Mouse (Mus musculus): ENCODE data around the gene Iah1. TPM values are rescaled to one million over a fixed set of nuclear protein-coding genes. Genes with fewer than 3 reads are reported as not detected.

Gene Iah1
- polyA plus RNA-seq, 1 experiment from 2014 or later, result 55.6 TPM

DNA sequence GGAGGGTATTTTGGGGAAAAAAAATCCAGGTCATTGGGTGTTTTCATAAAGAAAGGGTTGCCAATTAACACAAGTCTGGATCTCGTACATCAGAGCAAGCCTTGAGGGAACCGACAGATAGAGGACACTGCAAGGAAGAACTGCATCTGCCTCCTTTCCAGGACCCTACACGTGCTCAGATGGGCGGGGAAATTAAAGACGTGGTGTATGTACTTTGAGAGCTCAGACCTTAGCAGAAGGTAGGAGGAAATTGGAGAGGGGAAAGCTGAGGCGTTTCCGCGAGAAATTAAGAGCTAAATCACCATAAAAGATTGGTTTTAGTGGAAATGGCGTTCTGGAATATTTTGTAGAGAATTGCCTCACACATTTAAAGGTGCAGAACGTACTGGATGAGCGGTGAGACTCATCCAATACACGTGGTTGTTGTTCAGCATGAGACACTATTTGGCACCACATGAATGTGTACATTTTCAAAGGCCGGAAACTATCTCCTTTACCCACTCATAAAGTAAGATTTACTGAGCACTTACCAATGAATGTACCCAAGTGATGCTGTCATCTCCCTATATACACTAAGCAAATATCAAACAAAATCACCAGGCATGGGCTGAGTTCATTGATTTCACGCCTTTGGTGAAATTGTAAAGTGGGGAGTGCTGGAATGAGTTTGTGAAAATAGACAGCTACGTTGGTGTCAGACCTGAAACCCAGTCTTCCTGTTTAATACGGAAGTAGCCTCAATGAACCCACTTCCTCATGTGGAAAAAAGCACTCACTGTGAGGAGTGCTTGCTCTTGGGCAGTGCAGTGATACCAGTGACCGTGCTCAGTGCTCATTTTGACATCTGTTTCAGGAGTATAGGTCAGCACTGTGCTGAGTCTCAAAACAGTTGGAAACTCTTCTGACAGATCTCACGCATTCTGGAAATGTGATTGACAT is 29.2 kb upstream of the Iah1 start:
- Histone ChIP-seq H3K27me3 (replicated peaks; ENCODE audit: control insufficient read depth, insufficient read depth, low read length) (no peaks in the 10 kb centered on the region), H3K36me3 (ENCODE audit: control insufficient read depth, insufficient read depth, low read length) (peaks cover 19% of the 10 kb centered on the region), H3K4me1 (ENCODE audit: control insufficient read depth, insufficient read depth, low read length) (peaks cover 7% of the 10 kb centered on the region), H3K9ac (ENCODE audit: low read length) (peak overlapping the region; percentile 82), H3K4me2 (ENCODE audit: low read length) (peak overlapping the region; percentile 76), H3K27ac (ENCODE audit: low read depth, low read length) (peak overlapping the region; percentile 87), H3K4me3 (ENCODE audit: low read depth, low read length) (peak overlapping the region; percentile 71), H3K9me3 (replicated peaks; ENCODE audit: control insufficient read depth, low read length) (no peaks in the 10 kb centered on the region)
- DNase-seq (ENCODE audit: low spot score) (peak; percentile 16), ATAC-seq (peak; percentile 28; the same call in 1 of the 2 replicates)
- 38% methylated on average over 18 of the region's 18 CpGs for WGBS

DNA sequence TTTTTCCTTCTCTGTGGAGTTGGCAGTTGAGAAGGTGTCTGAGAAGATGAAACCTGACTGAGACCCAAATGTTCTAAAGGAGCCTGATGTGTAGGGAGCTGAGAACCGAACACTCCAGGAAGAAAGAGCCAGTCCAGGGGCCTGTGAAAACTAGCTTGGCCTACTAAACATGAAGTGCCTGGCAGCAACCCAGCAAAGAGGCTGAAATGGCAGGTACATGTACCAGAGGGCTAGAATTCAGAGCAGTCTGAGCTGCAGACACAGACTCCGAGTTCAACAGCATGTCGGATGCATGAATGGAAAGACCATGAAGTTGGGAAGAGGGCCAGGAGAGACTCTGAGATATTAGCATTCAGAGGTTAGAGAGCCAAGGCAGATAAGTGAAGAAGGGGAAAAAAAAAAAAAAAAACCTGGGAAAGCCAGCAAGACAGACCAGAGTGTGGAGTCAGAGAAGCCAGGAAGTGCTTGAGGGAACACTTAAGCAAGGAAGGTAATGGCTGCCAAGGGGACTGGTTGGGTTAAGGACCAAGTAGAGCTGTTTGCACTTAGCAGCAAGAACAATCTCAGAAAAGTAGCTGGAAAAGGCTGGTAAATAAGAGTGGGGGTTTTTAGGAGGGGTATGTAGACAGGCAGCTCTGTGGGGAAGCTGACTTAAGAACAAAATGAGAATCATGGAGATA is 27.3 kb upstream of the Iah1 start:
- Histone ChIP-seq H3K27ac (ENCODE audit: low read depth, low read length) (no peak overlapping the region), H3K9me3 (replicated peaks; ENCODE audit: control insufficient read depth, low read length) (no peaks in the 10 kb centered on the region), H3K9ac (ENCODE audit: low read length) (no peak overlapping the region), H3K4me2 (ENCODE audit: low read length) (no peak overlapping the region), H3K4me1 (ENCODE audit: control insufficient read depth, insufficient read depth, low read length) (peaks cover 7% of the 10 kb centered on the region), H3K36me3 (ENCODE audit: control insufficient read depth, insufficient read depth, low read length) (peaks cover 38% of the 10 kb centered on the region), H3K4me3 (ENCODE audit: low read depth, low read length) (no peak overlapping the region), H3K27me3 (replicated peaks; ENCODE audit: control insufficient read depth, insufficient read depth, low read length) (no peaks in the 10 kb centered on the region)
- no peak for ATAC-seq
- DNase-seq (ENCODE audit: low spot score), result no peak
- 87% methylated on average over 3 of the region's 3 CpGs for WGBS

DNA sequence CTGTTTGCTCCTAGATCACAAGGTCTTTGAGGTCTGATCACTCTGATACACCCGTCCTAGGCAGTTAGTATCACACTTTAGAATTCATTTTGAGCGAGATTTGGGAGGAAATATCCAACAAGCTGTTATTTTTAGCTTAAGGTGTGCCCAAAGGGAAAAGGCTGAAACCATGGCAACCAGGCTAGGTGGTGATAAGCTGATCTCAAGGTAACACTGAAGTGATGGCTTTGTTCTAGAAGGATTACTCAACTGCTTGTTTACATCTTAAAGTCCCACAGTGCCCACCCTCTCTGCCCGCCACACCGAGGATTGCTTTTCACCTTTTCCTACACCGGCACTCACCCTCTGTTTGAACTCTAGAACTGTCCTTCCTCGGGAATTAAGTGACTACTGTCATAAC is 26.5 kb upstream of the Iah1 start:
- Histone ChIP-seq H3K4me1 (ENCODE audit: control insufficient read depth, insufficient read depth, low read length) (peaks cover 7% of the 10 kb centered on the region), H3K9ac (ENCODE audit: low read length) (no peak overlapping the region), H3K36me3 (ENCODE audit: control insufficient read depth, insufficient read depth, low read length) (peaks cover 46% of the 10 kb centered on the region), H3K27ac (ENCODE audit: low read depth, low read length) (no peak overlapping the region), H3K27me3 (replicated peaks; ENCODE audit: control insufficient read depth, insufficient read depth, low read length) (no peaks in the 10 kb centered on the region), H3K4me3 (ENCODE audit: low read depth, low read length) (no peak overlapping the region), H3K9me3 (replicated peaks; ENCODE audit: control insufficient read depth, low read length) (no peaks in the 10 kb centered on the region), H3K4me2 (ENCODE audit: low read length) (no peak overlapping the region)
- no peak for ATAC-seq
- WGBS, result 89% methylated on average over 6 of the region's 6 CpGs
- no peak for DNase-seq (ENCODE audit: low spot score)

DNA sequence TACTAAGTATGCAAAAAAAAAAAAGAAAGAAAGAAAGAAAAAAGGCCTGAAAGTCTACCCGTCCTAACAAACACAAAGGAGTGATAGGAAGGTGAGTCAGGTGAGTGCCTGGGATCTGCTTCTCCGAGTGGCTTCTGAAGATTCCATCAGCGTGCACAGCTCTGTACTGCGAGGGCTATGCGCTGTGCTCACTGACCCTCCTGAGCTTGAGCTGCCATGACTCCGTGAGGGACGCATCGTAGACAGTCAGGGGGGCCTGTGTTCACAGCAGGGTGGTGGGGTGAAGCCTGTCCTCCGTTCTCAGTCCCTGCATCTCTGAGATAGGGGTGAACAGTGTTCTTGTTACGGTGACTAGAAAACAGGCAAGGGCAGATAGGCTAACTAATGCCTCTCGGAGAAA is 17.3 kb upstream of the Iah1 start:
- ATAC-seq (no peak), DNase-seq (ENCODE audit: low spot score) (no peak)
- Histone ChIP-seq H3K4me3 (ENCODE audit: low read depth, low read length) (no peak overlapping the region), H3K4me2 (ENCODE audit: low read length) (no peak overlapping the region), H3K27me3 (replicated peaks; ENCODE audit: control insufficient read depth, insufficient read depth, low read length) (no peaks in the 10 kb centered on the region), H3K9ac (ENCODE audit: low read length) (no peak overlapping the region), H3K36me3 (ENCODE audit: control insufficient read depth, insufficient read depth, low read length) (peaks cover 92% of the 10 kb centered on the region), H3K9me3 (replicated peaks; ENCODE audit: control insufficient read depth, low read length) (no peaks in the 10 kb centered on the region), H3K4me1 (ENCODE audit: control insufficient read depth, insufficient read depth, low read length) (no peaks in the 10 kb centered on the region), H3K27ac (ENCODE audit: low read depth, low read length) (no peak overlapping the region)
- WGBS, result 93% methylated on average over 11 of the region's 11 CpGs

DNA sequence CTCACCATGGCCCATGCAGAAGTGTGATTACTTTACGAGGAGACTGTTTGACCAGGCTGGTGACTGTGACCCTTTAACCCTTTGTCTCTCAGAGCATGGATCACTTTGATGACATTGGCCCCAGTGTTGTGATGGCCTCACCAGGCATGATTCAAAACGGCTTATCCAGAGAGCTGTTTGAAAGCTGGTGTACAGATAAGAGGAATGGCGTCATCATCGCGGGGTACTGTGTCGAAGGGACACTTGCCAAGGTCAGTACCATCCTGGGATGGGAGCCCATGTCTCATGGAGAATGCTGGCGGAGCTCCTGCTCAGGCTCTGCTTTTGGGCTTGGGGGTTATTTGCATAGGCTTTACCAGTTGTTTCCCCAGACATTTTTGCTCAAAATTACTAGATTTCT is 14.9 kb upstream of the Iah1 start:
- 91% methylated on average over 7 of the region's 7 CpGs for WGBS
- Histone ChIP-seq H3K27me3 (replicated peaks; ENCODE audit: control insufficient read depth, insufficient read depth, low read length) (no peaks in the 10 kb centered on the region), H3K9me3 (replicated peaks; ENCODE audit: control insufficient read depth, low read length) (no peaks in the 10 kb centered on the region), H3K9ac (ENCODE audit: low read length) (no peak overlapping the region), H3K4me1 (ENCODE audit: control insufficient read depth, insufficient read depth, low read length) (no peaks in the 10 kb centered on the region), H3K36me3 (ENCODE audit: control insufficient read depth, insufficient read depth, low read length) (peaks cover 89% of the 10 kb centered on the region), H3K27ac (ENCODE audit: low read depth, low read length) (no peak overlapping the region), H3K4me3 (ENCODE audit: low read depth, low read length) (no peak overlapping the region), H3K4me2 (ENCODE audit: low read length) (no peak overlapping the region)
- DNase-seq (ENCODE audit: low spot score) (no peak), ATAC-seq (no peak)

DNA sequence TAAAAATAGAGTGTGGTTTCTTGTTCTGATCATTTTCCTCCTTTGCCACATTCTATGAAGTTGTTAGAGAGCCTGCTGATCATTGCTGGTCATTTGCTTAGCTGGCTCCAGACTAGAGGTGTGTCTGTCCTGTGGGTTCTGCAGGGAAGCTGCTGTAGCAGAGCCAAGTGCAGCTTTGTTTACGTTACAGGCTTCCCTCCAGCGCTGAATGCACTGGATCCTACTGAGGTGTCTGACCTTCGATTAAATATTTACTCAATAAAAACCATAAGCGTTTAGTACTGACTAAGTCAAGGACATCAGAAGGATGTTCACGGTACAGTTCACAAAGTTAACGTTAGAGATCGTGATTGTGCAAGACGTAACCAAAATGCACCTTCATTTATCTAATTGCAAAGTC is 14.3 kb upstream of the Iah1 start:
- DNase-seq (ENCODE audit: low spot score) (no peak), ATAC-seq (no peak)
- peaks cover 90% of the 10 kb centered on the region for H3K36me3 ChIP-seq (ENCODE audit: control insufficient read depth, insufficient read depth, low read length)
- no peaks in the 10 kb centered on the region for H3K9me3 ChIP-seq (replicated peaks; ENCODE audit: control insufficient read depth, low read length)
- H3K27ac ChIP-seq (ENCODE audit: low read depth, low read length), result no peak overlapping the region
- no peaks in the 10 kb centered on the region for H3K27me3 ChIP-seq (replicated peaks; ENCODE audit: control insufficient read depth, insufficient read depth, low read length)
- no peak overlapping the region for H3K4me2 ChIP-seq (ENCODE audit: low read length)
- no peak overlapping the region for H3K9ac ChIP-seq (ENCODE audit: low read length)
- H3K4me3 ChIP-seq (ENCODE audit: low read depth, low read length), result no peak overlapping the region
- no peaks in the 10 kb centered on the region for H3K4me1 ChIP-seq (ENCODE audit: control insufficient read depth, insufficient read depth, low read length)
- 94% methylated on average over 8 of the region's 8 CpGs for WGBS

DNA sequence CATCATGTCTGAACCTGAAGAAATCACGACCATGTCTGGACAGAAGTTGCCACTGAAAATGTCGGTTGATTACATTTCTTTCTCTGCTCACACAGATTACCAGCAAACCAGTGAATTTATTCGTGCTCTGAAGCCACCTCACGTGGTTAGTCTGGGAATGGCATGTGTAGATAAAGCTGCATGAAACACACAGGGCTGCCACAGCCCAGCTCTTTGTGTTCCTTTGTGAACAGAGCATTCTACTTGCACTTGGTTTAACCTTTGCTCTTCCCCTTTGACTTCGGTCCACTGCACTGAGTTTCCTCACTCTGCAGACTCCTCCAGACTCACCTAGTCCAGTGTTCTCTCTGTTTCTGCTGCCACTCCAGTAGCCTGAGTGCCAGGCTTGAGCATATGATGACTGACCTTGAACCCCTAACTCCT is 13.8 kb upstream of the Iah1 start:
- Histone ChIP-seq H3K36me3 (ENCODE audit: control insufficient read depth, insufficient read depth, low read length) (peaks cover 90% of the 10 kb centered on the region), H3K4me2 (ENCODE audit: low read length) (no peak overlapping the region), H3K9me3 (replicated peaks; ENCODE audit: control insufficient read depth, low read length) (no peaks in the 10 kb centered on the region), H3K4me3 (ENCODE audit: low read depth, low read length) (no peak overlapping the region), H3K27ac (ENCODE audit: low read depth, low read length) (no peak overlapping the region), H3K9ac (ENCODE audit: low read length) (no peak overlapping the region), H3K4me1 (ENCODE audit: control insufficient read depth, insufficient read depth, low read length) (no peaks in the 10 kb centered on the region), H3K27me3 (replicated peaks; ENCODE audit: control insufficient read depth, insufficient read depth, low read length) (no peaks in the 10 kb centered on the region)
- 88% methylated on average over 5 of the region's 5 CpGs for WGBS
- DNase-seq (ENCODE audit: low spot score), result no peak
- no peak for ATAC-seq

DNA sequence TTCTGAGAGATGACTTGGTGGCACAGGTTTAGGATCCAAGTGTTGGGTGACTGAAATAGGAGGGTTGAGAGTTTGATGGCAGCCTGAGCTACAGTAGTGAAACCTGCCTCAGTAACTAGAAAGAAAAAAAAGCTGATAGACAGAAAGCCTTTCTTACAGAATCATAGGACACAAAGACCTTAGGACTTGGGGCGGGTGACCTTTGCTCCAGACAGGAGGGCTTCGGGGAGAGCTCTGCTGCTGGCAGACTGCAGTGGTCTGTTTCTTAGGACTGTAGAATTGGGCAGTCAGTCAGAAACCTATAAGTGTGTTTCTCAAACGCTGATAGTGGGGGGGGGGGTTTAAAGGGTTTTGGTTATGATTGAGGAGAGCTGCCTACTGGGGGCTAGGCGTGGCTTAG is 10.4 kb upstream of the Iah1 start:
- 91% methylated on average over 4 of the region's 4 CpGs for WGBS
- no peak overlapping the region for H3K4me2 ChIP-seq (ENCODE audit: low read length)
- H3K9ac ChIP-seq (ENCODE audit: low read length), result no peak overlapping the region
- H3K4me1 ChIP-seq (ENCODE audit: control insufficient read depth, insufficient read depth, low read length), result no peaks in the 10 kb centered on the region
- H3K36me3 ChIP-seq (ENCODE audit: control insufficient read depth, insufficient read depth, low read length), result peaks cover 94% of the 10 kb centered on the region
- no peak overlapping the region for H3K4me3 ChIP-seq (ENCODE audit: low read depth, low read length)
- no peaks in the 10 kb centered on the region for H3K9me3 ChIP-seq (replicated peaks; ENCODE audit: control insufficient read depth, low read length)
- no peak for DNase-seq (ENCODE audit: low spot score)
- no peaks in the 10 kb centered on the region for H3K27me3 ChIP-seq (replicated peaks; ENCODE audit: control insufficient read depth, insufficient read depth, low read length)
- H3K27ac ChIP-seq (ENCODE audit: low read depth, low read length), result no peak overlapping the region
- ATAC-seq, result no peak

DNA sequence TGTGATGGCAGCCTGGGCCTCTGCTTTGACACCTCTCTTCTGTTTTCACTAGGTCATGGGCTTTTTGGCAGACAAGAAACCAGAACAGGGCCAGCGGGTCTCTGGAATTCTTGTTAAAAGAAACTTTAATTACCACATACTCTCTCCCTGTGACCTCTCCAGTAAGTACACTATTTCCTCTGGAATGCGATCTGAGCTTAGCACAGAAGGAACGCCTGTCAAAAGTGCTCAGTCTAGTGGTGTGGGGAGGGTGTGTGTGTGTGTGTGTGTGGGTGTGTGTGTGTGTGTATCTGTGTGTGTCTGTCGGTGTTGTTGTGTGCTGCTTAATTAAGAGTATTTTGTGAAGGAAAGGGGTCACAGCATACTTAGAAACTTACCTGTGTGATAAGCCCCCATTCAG is 9.5 kb upstream of the Iah1 start:
- peaks cover 95% of the 10 kb centered on the region for H3K36me3 ChIP-seq (ENCODE audit: control insufficient read depth, insufficient read depth, low read length)
- no peaks in the 10 kb centered on the region for H3K27me3 ChIP-seq (replicated peaks; ENCODE audit: control insufficient read depth, insufficient read depth, low read length)
- no peaks in the 10 kb centered on the region for H3K4me1 ChIP-seq (ENCODE audit: control insufficient read depth, insufficient read depth, low read length)
- ATAC-seq, result no peak
- no peak overlapping the region for H3K27ac ChIP-seq (ENCODE audit: low read depth, low read length)
- H3K9me3 ChIP-seq (replicated peaks; ENCODE audit: control insufficient read depth, low read length), result no peaks in the 10 kb centered on the region
- no peak overlapping the region for H3K4me2 ChIP-seq (ENCODE audit: low read length)
- H3K9ac ChIP-seq (ENCODE audit: low read length), result no peak overlapping the region
- no peak for DNase-seq (ENCODE audit: low spot score)
- H3K4me3 ChIP-seq (ENCODE audit: low read depth, low read length), result no peak overlapping the region
- 91% methylated on average over 4 of the region's 4 CpGs for WGBS
